Mouse (Mus musculus) urinary bladder, postnatal 14 days (tissue): ENCODE results near the gene Dlgap4.
A peak's percentile ranks its signal among the peaks of the same experiment; 100 is the strongest.

Source experiments
- DNase-seq: peaks from one replicate; pipeline ENCODE4 v3.0.0; 2021; ENCODE audit warnings: low spot score

Dlgap4 gene

DNA sequence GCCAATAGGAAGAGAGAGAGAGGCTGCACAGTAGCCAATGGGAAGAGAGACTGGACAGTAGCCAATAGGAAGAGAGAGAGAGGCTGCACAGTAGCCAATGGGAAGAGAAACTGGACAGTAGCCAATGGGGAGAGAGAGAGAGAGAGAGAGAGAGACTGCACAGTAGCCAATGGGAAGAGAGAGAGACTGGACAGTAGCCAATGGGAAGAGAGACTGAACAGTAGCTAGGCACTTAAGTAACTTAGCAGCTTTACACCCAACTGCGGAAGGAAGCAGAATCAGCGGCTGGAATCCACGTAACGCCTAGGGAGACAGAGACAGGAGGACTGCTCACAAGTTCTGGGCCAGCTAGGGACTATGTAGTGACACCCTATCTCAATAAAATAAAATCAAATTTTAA lies 191.1 kb downstream of the Dlgap4 start:
- no peak for DNase-seq

DNA sequence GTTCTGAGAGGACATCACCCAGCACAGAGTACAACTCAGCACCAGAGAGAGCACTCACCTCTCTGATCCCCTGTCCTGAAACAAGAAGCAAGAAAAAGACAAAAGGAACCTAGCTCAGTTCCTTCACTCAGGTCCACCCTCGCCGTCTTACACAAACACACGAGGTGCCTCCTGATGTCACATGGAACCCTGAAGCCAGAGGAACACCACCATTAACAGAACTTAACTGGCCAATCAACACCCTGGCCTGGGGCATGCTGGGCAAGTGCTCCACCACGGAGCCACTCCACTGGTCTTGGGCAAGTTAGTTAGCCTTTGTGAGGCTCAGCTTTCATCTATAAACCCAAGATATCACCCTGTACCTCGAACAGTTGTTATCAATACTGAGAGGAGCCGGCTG lies 193.4 kb downstream of the Dlgap4 start:
- DNase-seq, result no peak

DNA sequence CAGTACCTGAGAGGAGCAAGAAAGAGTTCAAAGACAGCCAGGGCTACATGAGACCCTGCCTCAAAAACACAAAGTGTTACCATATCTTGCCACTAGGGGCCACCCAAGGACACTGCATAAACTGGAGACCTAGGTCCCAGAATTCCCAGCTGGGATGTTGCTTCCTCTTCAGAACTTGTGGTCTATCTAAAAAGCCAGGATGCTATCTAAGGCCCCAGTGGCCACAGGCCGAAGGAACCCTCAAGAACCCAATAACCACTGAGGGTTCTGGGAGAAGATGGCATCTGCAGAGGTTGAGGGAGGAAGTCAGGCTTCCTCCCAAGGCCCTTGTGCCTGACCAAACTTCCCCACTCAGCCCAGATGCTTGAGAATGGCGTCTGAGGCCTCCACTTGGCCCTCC lies 196.1 kb downstream of the Dlgap4 start:
- DNase-seq, result peak; percentile 60

DNA sequence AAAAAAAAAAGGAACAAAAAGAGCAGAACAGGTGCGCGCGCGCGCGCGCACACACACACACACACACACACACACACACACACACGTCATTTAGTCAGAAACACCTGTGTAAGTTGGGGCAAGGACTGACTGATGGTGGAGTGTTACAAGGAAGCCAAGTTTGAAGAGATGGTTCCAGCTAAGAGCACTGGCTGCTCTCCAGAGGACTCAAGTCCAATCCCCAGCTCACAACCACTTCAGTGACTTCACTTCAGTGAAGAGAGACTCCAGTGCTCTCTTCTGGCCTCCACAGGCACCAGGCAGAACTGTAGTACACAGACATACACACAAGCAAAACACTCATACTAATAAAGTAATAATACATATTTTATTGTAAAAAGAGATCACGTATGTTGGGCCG lies 197.2 kb downstream of the Dlgap4 start:
- DNase-seq, result no peak

DNA sequence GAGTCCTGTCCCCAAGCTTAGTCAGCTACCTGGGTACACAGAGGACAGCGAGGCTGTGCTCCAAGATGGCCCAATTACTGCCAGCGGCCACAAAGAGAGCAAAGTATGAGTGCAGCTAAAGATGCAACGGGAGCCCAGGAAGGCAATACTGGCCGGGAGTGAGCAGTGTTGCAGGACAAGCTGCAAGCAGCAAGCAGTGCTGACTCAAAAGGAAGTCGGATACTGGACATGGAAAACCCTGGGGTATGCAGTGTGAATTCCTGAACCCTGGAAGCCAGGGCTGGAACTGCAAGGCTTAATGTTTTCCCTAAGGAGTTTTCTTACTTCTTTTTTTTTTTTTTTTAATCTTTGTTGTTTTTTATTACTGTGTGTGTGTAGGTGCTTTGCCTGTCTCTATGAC lies 198.1 kb downstream of the Dlgap4 start:
- no peak for DNase-seq
